ENCODE assay signal across 13 mouse cellular contexts in the genomic region with DNA sequence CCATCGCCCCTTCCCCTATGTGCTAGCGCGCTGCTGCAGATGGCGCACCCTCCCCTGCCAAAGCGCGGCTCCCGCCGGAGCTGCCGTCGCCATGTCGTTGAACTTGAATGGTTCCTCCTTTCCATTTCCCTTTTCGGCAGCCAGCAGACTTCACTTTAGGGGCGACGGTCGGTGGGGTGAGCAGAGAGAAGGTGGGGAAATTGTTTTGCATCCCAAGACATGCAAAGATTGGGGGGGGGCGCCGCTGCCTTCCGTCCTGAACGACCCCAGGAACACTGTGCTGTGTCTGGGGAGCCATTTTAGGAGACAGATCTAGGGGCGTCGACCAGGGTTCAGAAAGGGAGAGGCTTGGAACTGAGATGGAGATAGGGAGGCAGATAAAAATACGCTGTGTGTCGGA. TPM values are rescaled to one million over a fixed set of nuclear protein-coding genes. Genes with fewer than 3 reads are reported as not detected.
DNase-seq lines count a peak whose midpoint lies in the region; ATAC-seq and TF ChIP-seq lines count a peak whose summit lies in the region.
"Had no signal": no experiment of that assay in that cellular context is flagged by ENCODE, and none has a peak within 500 bp of the region (broad histone marks: within the 10 kb centered on the region; RNA-seq: fewer than 3 reads in every experiment).

No protein-coding gene starts in this region.

- TF ChIP-seq CTCF in intestine, postnatal 0 days (IDR thresholded peaks at IDR 0.05; ENCODE audit: low read depth): no peak

- peak overlapping the region; percentile 99 for H3K9ac ChIP-seq in kidney, embryonic 14.5 days (ENCODE audit: low read depth, low read length)
- H3K9ac ChIP-seq in intestine, postnatal 0 days (ENCODE audit: low read depth, low read length): no peak overlapping the region
- H3K9ac ChIP-seq in neural tube, embryonic 11.5 days (ENCODE audit: low read length): no peak overlapping the region; the same call in 1 of the 2 replicates

- H3K4me2 ChIP-seq in kidney, embryonic 14.5 days (replicated peaks; ENCODE audit: low read depth, low read length): peak overlapping the region; percentile 85
- H3K4me2 ChIP-seq in intestine, postnatal 0 days (replicated peaks; ENCODE audit: low read depth): no peak overlapping the region
- H3K4me2 ChIP-seq in neural tube, embryonic 11.5 days (ENCODE audit: low read depth): peak overlapping the region; percentile 15

- 1% methylated on average over 23 of the region's 23 CpGs for WGBS in kidney, embryonic 14.5 days
- WGBS in intestine, postnatal 0 days: 1% methylated on average over 23 of the region's 23 CpGs
- under 1% methylated on average over 22 of the region's 23 CpGs for WGBS in neural tube, embryonic 11.5 days

- no peaks in the 10 kb centered on the region for H3K9me3 ChIP-seq in kidney, embryonic 14.5 days (ENCODE audit: control insufficient read depth, low read length)
- no peaks in the 10 kb centered on the region for H3K9me3 ChIP-seq in intestine, postnatal 0 days (ENCODE audit: control insufficient read depth)
- no peaks in the 10 kb centered on the region for H3K9me3 ChIP-seq in neural tube, embryonic 11.5 days (ENCODE audit: control insufficient read depth, low read length)

- ATAC-seq in kidney, embryonic 14.5 days (ENCODE audit: low FRiP score, low TSS enrichment): no peak; the same call in 1 of the 2 replicates
- ATAC-seq in common myeloid progenitor, adult 5-6 weeks (replicated peaks; ENCODE audit: low read depth, poor library complexity, severe bottlenecking): peak; percentile 52; the same call in 1 of the 2 replicates
- ATAC-seq in intestine, postnatal 0 days: no peak
- no peak for ATAC-seq in neural tube, embryonic 11.5 days (ENCODE audit: insufficient read depth, low FRiP score, low TSS enrichment)

- H3K36me3 ChIP-seq in kidney, embryonic 14.5 days (ENCODE audit: control insufficient read depth, insufficient read depth, low read length): 0 out of 2 replicates have a peak, but pooled peaks cover 2% of the 10 kb centered on the region
- no peaks in the 10 kb centered on the region for H3K36me3 ChIP-seq in intestine, postnatal 0 days (ENCODE audit: control insufficient read depth, insufficient read depth)
- no peaks in the 10 kb centered on the region for H3K36me3 ChIP-seq in neural tube, embryonic 11.5 days (ENCODE audit: control insufficient read depth, insufficient read depth, low read length)

- peak overlapping the region; percentile 97 for H3K27ac ChIP-seq in kidney, embryonic 14.5 days (ENCODE audit: low read depth, low read length)
- H3K27ac ChIP-seq in intestine, postnatal 0 days (ENCODE audit: low read depth, low read length): no peak overlapping the region
- H3K27ac ChIP-seq in neural tube, embryonic 11.5 days (ENCODE audit: low read depth, low read length): no peak overlapping the region; the same call in 1 of the 2 replicates

- DNase-seq in kidney, postnatal 25 days: no peak
- DNase-seq in neural tube, embryonic 11.5 days (ENCODE audit: low spot score): no peak
- DNase-seq in cerebellum, adult 9-11 months: no peak
- DNase-seq in layer of hippocampus, adult 9-11 months: no peak
- DNase-seq: cerebellum, postnatal 10 days; lung, postnatal 36 days; thymus, postnatal 14 days had no signal

- peaks cover 35% of the 10 kb centered on the region for H3K27me3 ChIP-seq in kidney, embryonic 14.5 days (ENCODE audit: control insufficient read depth, insufficient read depth, low read length)
- peaks cover 100% of the 10 kb centered on the region for H3K27me3 ChIP-seq in intestine, postnatal 0 days (replicated peaks; ENCODE audit: control insufficient read depth, insufficient read depth, low read length)
- H3K27me3 ChIP-seq in neural tube, embryonic 11.5 days (ENCODE audit: control insufficient read depth, insufficient read depth, low read length): peaks cover 100% of the 10 kb centered on the region
- H3K27me3 ChIP-seq: CH12.LX had no signal

- peaks cover 29% of the 10 kb centered on the region for H3K4me1 ChIP-seq in kidney, embryonic 14.5 days (ENCODE audit: control insufficient read depth, insufficient read depth, low read length)
- no peaks in the 10 kb centered on the region for H3K4me1 ChIP-seq in intestine, postnatal 0 days (replicated peaks; ENCODE audit: control insufficient read depth, insufficient read depth, low read length)
- 0 out of 2 replicates have a peak, but pooled peaks cover 2% of the 10 kb centered on the region for H3K4me1 ChIP-seq in neural tube, embryonic 11.5 days (ENCODE audit: control insufficient read depth, insufficient read depth, low read length)

- peak overlapping the region; percentile 85 for H3K4me3 ChIP-seq in kidney, embryonic 14.5 days (ENCODE audit: low read length)
- H3K4me3 ChIP-seq in intestine, postnatal 0 days (ENCODE audit: low read depth, low read length): peak overlapping the region; percentile 12; the same call in 1 of the 2 replicates
- peak overlapping the region; percentile 41 for H3K4me3 ChIP-seq in neural tube, embryonic 11.5 days (ENCODE audit: low read depth, low read length)

RNA-seq across cellular contexts. Expression of gene Hoxd11, which starts 0.6 kb away (rescaled TPM):
- 54.5 and 56.2 TPM in 2 replicates for polyA plus RNA-seq in kidney, embryonic 14.5 days (2014; fragmentation: Nextera tagmentation; extraction: Ambion mirVana)
- total RNA-seq in common myeloid progenitor, adult 5-6 weeks (2017): not detected in 2 replicates
- polyA plus RNA-seq in intestine, postnatal 0 days (2015; fragmentation: Nextera tagmentation; extraction: Ambion mirVana): 0.64 TPM in 1 of 2 replicates, not detected in the other
- polyA plus RNA-seq in neural tube, embryonic 11.5 days (2014; fragmentation: Nextera tagmentation; extraction: Ambion mirVana): 8.1 and 8.5 TPM in 2 replicates
- total RNA-seq: CH12.LX; left cerebral cortex, postnatal 36 days had no signal
- polyA plus RNA-seq: heart, embryonic 14.5 days had no signal

RNA-seq across cellular contexts. Expression of gene Hoxd12, which starts 5.2 kb away (rescaled TPM):
- polyA plus RNA-seq in kidney, embryonic 14.5 days (2014; fragmentation: Nextera tagmentation; extraction: Ambion mirVana): 6.2 and 7.2 TPM in 2 replicates
- total RNA-seq in common myeloid progenitor, adult 5-6 weeks (2017): not detected in 2 replicates
- polyA plus RNA-seq in intestine, postnatal 0 days (2015; fragmentation: Nextera tagmentation; extraction: Ambion mirVana): 0.12 TPM in 1 of 2 replicates, not detected in the other
- 2.1 TPM in 2 replicates for polyA plus RNA-seq in neural tube, embryonic 11.5 days (2014; fragmentation: Nextera tagmentation; extraction: Ambion mirVana)
- total RNA-seq: CH12.LX; left cerebral cortex, postnatal 36 days had no signal
- polyA plus RNA-seq: heart, embryonic 14.5 days had no signal

RNA-seq across cellular contexts. Expression of gene Hoxd10, which starts 11.7 kb away (rescaled TPM):
- 45.1 and 45.9 TPM in 2 replicates for polyA plus RNA-seq in kidney, embryonic 14.5 days (2014; fragmentation: Nextera tagmentation; extraction: Ambion mirVana)
- total RNA-seq in common myeloid progenitor, adult 5-6 weeks (2017): not detected in 2 replicates
- polyA plus RNA-seq in intestine, postnatal 0 days (2015; fragmentation: Nextera tagmentation; extraction: Ambion mirVana): 0.10 and 1.6 TPM in 2 replicates
- polyA plus RNA-seq in neural tube, embryonic 11.5 days (2014; fragmentation: Nextera tagmentation; extraction: Ambion mirVana): 28.1 and 29.3 TPM in 2 replicates
- total RNA-seq: CH12.LX; left cerebral cortex, postnatal 36 days had no signal
- polyA plus RNA-seq: heart, embryonic 14.5 days had no signal

RNA-seq across cellular contexts. Expression of gene Hoxd13, which starts 11.9 kb away (rescaled TPM):
- polyA plus RNA-seq in kidney, embryonic 14.5 days (2014; fragmentation: Nextera tagmentation; extraction: Ambion mirVana): 0.17 and 0.22 TPM in 2 replicates
- total RNA-seq in common myeloid progenitor, adult 5-6 weeks (2017): not detected in 2 replicates
- not detected in 2 replicates for polyA plus RNA-seq in intestine, postnatal 0 days (2015; fragmentation: Nextera tagmentation; extraction: Ambion mirVana)
- 0.41 and 1.0 TPM in 2 replicates for polyA plus RNA-seq in neural tube, embryonic 11.5 days (2014; fragmentation: Nextera tagmentation; extraction: Ambion mirVana)
- total RNA-seq: CH12.LX; left cerebral cortex, postnatal 36 days had no signal
- polyA plus RNA-seq: heart, embryonic 14.5 days had no signal

RNA-seq across cellular contexts. Expression of gene Hoxd9, which starts 17.5 kb away (rescaled TPM):
- polyA plus RNA-seq in kidney, embryonic 14.5 days (2014; fragmentation: Nextera tagmentation; extraction: Ambion mirVana): 36.2 and 47.9 TPM in 2 replicates
- not detected in 2 replicates for total RNA-seq in common myeloid progenitor, adult 5-6 weeks (2017)
- polyA plus RNA-seq in intestine, postnatal 0 days (2015; fragmentation: Nextera tagmentation; extraction: Ambion mirVana): 0.64 and 1.6 TPM in 2 replicates
- 14.3 and 17.3 TPM in 2 replicates for polyA plus RNA-seq in neural tube, embryonic 11.5 days (2014; fragmentation: Nextera tagmentation; extraction: Ambion mirVana)
- total RNA-seq: CH12.LX; left cerebral cortex, postnatal 36 days had no signal

Comparison
In these comparisons a context has a peak if more than half of its experiments do, and no peak if none do; other contexts are left out.
1. H3K4me3 ChIP-seq: peak in every context shown above with its lines; median percentile 85 in kidney, embryonic 14.5 days; 41 in neural tube, embryonic 11.5 days; 12 in intestine, postnatal 0 days.
2. RNA of gene Hoxd10, which starts 11.7 kb away (polyA plus RNA-seq): 45.1 to 45.9 TPM in kidney, embryonic 14.5 days and 28.1 to 29.3 TPM in neural tube, embryonic 11.5 days; 0.10 to 1.6 TPM in intestine, postnatal 0 days; every median in the first group is over 10 times any median in the second.